Mouse (Mus musculus) spleen, adult 12 weeks (tissue): ENCODE data around the gene Car9.
"Not testable (repeated sequence)": the region's sequence is repeated elsewhere in the genome, so short reads cannot be mapped to it uniquely, and the experiment has no call there.

ENCODE experiments used
- DNase-seq: peaks from one replicate; pipeline ENCODE4 v3.0.0; 2022; ENCODE audit warnings: low spot score

Gene Car9

DNA sequence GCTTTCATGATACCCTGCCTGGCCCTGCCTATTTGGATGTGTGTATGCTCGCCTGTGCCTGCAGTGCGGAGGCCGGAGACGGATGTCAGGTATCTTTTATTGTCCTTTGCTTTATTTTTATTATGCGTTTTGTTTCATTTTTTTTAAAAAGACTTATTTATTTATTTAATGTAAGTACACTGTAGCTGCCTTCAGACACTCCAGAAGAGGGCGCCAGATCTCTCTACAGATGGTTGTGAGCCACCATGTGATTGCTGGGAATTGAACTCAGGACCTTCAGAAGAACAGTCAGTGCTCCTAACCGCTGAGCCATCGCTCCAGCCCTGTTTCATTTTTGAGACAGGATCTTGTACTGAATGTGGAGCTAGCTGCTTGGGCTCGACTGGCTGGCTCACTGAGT is 21.7 kb downstream of the Car9 start:
- no peak for DNase-seq

DNA sequence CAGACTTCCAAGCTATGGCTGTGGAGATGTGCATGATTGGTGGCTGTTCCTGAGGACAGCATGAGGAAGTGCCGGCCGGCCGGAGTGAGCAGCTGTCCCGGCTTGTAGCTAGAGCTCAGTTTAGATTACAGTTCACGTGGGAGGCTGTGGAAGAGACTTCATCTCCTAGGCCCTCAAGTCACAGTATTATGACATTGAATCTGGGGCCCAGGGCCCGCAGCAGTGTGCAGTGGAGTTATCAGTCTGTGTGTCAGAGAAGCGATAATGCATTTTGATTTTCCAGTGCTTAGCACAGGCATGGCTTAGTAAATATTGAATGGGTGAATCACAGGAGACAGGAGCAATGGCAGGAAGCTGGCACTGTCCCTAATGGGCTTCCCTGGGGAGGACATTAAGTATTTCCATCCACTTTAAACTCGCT is 23.3 kb downstream of the Car9 start:
- no peak for DNase-seq

DNA sequence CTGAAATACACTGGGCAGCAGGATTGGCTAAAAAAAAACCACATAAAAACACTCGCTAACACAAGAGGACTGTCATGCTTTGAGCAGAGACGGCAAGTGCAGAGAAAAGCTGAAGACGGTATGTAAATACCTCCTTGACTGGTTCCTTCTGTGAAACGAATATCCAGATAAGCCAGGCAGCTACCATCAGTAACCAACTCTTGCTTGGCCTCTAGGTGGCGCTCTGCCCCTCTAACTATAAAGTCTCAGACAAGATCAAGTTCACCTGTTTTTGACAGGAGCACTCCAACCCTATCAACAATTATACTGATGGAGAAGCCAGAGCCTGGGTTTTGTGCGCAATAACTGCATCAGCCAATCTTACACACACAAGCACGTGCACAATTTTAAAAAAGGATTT is 23.8 kb downstream of the Car9 start:
- DNase-seq = peak; percentile 70

DNA sequence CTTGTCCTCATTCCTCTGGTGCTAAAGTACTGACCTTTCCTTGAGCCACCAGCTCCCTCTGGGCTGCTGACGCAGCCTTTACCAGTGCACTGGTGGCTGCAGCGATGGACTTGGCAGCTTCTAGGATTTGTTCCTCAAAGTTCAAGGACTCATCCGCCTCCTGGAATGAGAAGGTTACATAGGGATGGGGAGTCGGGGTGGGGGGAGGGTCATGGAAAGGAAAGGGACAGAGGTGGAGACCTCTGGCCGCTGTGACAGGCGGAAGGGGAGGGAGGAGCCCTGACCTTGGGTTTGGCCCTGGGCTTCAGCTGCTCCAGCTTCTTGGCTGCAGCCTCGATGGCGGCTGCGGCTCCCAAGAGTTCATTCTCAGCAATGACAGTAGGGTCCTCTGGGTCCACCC is 26.5 kb downstream of the Car9 start:
- DNase-seq = no peak

DNA sequence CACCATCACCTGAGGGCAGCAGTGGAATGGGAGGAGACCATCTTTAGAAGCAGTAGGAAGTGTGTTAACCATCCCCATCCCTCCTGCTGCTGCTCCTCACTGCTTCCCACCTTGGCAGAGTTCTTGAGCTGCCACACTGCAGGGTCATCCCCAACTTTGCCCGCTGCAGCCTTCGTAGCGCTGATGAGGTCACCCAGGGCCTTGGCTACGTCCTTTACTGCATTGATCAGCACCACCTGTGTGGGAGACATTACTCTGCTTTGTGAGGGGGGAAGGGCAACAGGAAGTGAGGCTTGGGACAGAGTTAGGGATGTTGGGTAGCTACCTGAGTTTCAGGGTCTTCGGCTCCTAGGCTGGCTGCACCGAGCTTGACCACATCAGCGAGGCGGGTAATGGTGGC is 28.9 kb downstream of the Car9 start:
- no peak for DNase-seq

DNA sequence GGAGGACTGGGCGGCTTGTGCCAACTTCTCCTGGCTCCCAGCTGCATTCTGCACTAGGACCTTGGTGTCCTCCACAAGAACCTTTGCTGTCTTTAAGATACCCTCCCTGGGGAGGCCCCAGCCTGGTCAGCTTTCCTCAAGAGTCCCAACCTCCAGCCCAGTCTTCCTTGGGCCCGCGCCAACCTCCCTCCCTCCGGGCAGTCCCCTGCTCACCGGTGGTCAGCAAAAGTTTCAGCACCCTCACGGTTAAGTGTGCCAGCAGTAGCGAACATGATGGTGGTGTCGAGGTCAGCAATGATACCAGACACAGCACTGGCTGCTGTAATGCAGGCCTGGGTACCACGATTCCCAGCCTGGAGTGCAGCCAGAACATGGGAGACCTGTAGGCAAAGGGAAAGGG is 29.3 kb downstream of the Car9 start:
- no peak for DNase-seq

DNA sequence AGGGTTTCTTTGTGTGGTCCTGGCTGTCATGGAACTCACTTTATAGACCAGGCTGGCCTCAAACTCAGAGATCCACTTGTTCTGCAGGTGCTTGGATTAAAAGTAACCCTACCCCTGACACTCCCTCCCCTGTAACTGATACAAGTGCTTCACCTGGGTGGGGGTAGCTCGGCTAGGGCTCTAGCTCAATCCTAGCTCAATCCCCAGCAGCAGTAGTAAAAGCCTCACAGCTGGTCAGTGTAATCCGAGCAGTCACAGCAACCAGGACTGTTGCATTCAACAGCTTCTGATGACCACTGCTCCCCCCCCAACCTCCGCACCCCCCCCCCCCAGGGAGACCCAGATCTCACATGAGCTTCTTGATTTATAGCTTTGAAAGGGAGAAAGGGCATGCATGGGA is 35.3 kb downstream of the Car9 start:
- DNase-seq = no peak

DNA sequence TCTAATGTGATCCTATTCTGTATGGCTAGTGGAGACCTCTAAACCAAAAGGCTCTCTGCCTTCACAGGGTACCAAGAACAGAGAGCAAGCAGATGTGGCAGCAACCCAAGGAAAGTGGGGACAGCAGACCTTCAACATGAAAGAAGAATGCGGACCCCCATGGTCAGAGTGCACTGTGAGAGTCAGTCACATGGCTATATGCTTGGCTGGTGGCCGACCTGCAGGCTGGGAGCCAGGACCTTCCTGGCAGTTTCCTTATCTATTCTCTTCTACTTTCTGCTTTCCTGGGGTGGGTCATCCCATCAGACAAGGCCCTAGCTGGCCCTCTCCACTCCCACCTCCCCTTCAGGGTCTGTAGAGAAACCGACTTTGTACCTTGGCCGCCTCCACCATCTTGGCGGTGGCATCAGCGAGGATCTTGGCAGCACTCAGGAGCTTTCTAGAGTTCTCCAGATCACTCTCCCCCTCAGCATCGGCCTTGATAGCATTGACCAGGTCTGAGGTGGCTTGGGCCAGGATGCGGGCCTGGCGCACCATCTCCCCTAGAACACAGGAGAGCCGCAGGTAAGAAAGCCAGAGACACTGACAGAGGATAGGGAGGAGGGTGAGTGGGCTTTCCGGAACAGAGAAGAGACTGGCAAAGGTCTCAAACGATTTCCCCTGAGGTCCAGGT is 39.7 kb downstream of the Car9 start:
- DNase-seq = no peak

DNA sequence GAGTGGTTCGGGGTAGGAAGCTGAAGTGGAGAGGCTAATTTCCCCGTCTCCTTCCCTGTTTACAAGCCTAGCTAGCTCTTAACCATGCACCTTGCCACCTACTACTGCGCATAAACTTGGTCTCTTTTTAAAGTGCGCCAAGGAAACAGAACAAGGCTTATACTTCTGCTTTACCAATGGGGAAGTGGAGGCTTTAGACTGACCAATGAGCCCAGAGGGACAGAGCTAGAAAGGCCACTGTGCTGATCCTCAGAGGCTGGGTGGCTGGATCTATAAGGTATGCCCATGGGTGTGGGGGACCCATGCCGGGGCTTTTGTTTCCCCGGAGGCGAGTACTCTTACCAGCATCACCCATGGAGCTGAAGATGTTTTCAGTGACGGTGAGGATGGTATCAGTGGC is 40.4 kb downstream of the Car9 start:
- no peak for DNase-seq

DNA sequence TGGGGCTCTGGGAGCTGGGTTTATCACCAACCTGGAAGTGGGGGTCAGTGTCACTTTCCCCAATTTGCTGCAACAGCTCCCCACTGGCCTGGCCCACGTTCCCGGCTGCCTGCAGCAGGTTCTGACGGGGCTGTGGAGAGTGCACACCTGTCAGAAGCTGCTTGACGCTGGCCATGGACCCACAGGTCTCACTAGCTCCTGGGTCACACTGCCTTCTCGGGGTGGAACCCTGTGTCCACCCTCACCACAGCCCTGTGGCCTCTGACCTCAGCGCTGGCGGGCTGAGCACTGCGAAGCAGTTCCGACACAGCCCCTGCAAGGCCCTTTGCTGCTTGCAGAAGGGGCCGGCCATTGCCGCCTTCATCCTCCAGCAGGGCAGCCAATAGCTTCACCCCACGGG is 42.3 kb downstream of the Car9 start:
- DNase-seq = no peak

DNA sequence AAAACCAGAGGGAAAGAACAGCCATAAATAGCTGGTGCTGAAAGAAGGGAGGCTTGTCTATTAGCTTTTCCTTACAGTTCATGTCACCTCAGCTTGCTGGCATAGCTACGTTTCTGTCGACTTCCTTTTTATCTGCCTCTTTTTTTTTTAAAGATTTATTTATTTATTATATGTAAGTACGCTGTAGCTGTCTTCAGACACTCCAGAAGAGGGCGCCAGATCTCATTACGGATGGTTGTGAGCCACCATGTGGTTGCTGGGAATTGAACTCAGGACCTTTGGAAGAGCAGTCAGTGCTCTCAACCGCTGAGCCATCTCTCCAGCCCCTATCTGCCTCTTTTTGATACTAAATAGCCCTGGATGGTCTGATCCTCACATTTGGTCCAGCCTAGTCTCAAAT is 45.1 kb downstream of the Car9 start:
- DNase-seq = not testable (repeated sequence)

DNA sequence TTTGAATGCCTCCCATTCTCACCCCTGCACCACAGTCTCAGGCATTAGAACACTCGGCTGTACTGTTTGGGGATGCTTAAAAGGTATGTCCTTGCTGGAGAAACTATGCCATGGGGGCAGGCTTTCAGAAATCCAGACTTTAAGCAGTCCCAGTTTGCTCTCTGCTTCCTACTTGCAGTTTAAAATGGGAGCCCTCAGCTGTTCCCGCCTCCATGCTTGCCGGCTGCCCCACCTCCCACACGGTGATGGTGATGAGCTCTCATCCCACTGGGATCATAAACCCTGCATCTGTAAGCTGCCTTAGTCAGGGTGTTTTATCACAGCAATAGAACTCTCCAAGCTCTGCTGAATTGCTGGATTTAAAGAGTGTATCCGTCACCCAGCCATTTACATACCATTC is 45.7 kb downstream of the Car9 start:
- DNase-seq = no peak

DNA sequence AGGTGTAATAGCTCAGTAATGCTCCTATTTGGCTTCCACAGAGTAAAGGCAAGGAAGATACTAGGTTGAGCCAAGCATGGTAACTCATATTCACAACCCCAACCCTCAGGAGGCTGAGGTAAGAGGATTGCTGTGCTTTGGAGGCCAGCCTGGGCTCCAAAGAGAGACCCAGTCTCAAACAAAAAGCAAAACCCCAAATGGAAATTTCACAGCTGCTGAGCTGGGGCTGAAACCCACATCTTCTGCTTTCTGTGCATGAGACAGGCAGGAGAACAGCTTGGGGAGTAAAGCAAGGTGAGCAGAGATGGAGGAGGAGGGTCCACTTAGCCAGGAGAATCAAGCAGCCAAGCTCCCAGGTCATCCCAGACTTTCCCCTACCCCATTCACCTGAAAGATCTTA is 47.1 kb downstream of the Car9 start:
- no peak for DNase-seq

DNA sequence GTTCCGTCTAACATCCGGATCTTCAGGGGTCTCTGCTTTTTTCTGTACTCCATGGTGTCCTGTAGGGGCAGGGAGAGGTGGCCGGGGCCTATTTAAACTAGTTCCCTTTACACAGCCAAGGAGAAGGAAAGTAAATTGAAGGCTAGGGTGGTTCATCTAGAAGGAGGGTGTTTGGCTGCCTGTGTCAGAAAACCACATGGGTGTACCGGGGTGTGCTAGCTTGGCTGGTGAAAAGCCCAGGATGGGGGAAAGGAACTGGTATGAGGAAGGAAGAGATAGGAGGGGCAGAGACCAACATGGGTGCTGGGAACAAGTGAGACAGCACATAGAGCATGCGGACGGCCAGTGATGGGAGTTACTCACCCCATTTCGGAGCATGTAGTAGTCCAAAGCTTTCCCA is 49.2 kb downstream of the Car9 start:
- no peak for DNase-seq

DNA sequence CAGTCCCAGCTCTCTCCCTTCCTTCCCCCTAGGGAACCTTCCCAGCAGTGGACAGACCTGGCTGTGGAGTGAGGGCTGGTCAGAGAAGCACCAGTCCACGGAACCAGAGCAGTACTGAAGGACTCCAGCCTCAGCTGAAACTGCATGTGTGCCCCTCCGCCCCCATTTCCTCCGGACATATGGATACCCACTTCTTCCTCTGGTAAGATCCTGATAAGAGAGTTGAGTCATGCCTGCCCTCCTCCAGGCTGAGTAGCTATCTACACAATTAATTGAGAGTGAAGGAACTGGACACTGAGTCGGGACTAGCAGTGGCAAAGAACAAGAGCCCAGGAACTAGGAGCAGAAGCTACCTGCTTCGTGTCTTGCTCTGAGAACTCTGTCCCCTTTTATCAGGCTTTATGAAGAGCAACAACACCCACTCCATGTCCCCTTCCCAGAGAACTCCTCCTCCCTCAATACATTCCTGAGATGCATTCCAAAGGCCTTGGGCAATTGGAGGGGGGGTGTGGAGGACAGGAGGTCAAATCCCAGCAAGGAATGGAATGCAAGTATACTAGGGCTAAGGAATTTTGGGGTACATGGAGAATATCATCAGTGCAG is 51.4 kb downstream of the Car9 start:
- DNase-seq = no peak

DNA sequence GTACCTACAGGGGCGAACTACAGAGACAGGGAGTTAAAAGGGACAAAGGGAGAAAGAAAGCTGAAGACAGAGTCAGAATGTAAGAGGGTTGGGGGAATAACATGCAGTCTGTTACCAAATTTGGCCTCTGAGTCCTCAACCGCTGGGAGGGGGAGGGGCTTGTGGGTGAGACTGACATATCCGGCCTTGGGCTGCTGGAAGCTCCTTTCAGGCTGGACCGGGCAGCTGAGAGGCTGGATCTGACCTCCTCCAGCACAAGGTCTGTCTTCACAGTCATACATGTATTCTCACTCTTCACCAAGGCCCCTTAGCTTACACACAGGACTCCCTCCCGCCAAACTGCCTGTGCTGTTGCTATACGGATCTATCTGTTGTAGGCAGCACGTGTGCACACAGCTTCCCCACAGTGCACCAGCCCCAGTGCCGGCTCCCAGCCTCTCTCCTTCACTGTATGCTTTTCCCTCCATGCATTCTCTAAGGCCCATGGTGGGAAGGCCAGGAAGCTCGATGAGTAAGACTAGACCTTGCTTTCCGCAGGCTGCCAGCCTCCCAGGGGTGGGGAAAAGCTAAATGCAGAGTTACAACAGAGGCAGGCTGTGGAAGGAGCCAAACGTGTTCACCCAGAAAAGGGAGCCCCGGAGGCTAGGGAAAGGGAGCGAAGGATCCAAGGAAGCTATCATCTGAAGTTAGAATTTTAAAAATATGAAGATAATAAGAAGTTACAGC is 52.0 kb downstream of the Car9 start:
- DNase-seq = peak; percentile 40

DNA sequence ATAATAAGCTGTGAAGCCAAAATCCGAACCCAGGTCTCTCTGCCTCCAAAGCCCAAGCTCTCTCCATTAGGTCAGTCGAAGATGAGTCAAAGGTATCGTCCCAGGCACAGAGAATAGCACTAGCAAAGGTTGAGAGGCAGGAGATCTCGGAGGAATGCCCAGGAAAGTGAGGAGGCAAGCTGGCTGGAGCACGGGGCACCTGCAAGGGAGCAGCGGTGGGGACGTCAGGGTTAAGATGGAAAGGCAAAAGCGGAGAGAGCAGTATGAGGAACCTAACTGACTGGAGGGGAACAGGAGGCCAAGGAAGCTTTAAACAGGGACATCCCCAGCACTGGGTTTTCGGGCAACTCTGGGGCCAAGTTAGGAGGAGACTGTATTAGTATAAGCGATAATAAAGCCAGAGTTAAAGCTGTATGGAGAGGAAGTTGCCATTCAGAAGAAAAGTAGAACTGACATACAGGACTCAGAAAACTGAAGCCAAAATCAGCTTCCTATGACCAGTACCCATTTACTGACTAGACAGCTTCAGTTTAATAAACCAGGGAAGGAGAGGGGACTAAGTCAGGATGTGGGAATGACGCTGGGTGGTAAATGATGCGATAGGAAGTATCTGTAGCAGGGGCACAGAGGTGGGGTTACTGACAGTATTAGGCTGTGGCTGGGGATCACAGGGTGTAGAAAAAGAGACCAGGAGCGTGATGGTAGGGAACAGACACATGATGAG is 52.9 kb downstream of the Car9 start:
- DNase-seq = no peak

DNA sequence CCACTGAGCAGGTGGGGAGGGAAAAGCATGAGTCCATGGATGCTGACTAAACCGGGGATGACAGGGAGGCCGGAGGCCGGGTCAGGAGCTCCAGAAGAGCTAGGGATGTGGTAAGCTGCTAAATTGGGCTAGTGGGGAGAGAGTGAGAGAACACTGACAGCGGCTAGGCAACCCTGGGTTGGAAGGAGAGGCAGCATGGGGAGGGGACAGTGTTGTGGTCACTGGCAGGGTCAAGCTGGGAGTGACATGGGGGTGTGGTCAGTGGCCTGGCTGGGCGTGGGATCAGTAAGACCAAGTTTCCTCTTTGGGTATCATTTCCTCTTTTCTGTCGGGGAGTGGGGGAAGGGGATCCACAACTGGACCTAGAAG is 53.5 kb downstream of the Car9 start:
- no peak for DNase-seq

DNA sequence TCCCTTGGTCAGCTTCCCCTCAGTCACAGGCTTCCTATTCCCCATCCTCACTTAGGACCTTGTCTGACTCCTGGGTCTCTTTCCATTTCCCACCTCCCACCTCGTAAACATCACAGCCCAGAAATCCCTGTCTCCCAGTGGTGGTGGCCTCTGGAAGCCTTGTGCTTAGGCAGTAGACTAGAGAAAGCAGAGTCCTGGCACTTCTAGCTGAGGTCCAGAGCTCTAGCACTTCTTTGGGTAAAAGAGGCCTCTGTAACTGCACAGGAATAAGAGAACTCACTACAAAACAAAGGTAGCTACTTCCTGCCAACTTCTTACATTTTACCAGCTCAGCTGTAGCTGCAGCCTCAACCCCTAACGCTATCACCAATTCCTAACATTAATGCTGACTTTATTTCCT is 54.2 kb downstream of the Car9 start:
- DNase-seq = no peak

DNA sequence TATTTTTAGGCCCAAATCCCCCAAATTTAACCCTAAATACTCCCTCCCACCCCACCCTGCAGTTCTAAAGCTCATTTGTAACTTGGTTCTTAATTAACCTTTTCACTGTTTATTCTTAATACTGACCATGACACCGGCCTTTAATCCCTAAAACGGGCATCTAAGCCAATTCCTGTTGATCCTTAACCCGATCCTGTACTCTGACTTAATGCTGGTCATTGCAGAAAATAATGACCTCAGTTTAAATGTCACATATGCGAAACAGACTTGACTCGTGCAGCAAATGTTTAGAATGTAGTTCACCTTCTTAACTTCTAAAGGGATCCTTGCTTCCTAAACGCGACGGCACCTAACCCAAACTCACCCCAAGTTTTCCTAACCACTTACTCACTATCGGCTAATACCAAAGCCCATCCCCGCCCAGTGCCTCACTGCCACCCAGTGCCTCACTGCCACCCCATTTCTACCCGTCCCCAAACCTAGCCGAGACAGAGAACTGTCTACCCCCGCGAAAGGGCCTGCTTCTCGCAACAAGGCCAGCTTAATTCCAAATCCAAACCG is 54.8 kb downstream of the Car9 start:
- peak; percentile 63 for DNase-seq

DNA sequence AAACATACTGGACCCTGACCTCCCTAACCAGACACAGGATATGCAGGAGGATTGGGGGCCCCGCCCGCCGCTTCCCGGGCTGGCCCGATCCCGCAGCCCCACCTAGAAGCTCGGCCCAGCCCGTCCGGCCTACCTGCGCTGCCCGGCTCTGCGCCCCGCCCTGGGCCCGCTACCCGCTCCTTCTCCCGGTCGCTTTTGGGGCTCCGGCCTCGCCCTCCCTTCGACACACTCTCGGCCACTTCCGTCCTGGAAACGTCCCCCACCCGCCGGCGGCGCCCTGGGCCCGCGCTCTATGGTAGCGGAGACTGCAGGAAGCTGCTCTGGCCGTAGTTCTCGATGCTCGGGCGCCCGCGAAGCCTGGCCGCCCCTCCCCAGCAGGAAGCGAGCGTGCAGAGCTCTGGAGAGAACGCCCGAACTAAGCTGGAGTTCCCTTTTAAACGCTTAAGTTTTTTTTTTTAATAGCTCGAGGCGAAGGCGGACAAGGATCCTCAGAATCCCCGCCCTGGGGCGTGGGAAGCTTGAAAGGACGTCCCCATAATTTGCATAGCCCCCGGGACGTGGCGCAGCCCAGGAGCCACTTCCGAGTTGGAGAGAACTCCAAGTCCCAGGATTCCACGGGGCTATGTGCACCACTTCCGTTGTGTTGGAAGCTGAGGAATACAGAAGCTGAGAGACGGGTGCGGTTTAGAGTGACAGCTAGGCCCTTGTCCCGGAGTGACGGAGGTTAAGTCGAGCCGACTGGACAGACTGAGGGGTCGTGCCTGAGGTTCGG is 55.4 kb downstream of the Car9 start, which contains the start of the genes Creb3 and Tln1:
Gene Creb3 (plus strand): TSS at position 336 of the 772 bp plus-strand sequence.
Gene Tln1 (minus strand): TSS at position 695 of the 772 bp plus-strand sequence.
- DNase-seq = peak; percentile 90
